Mouse (Mus musculus) heart, postnatal 25 days (tissue): ENCODE measurements around the gene Uckl1. TPM values are rescaled to one million over a fixed set of nuclear protein-coding genes. Genes with fewer than 3 reads are reported as not detected.

Experiments
- DNase-seq: peaks from one replicate; pipeline ENCODE4 v3.0.0; 2022; ENCODE audit warnings: low spot score
- intact Hi-C: fragments of 180-260 bp; cut with DNase I; formaldehyde crosslinking; loops from one replicate; pipeline ENCODE4 v1.15.1; 2025
- total RNA-seq, 2 experiments: library from RNA; stranded (reverse); gene quantifications; 2 replicates each; pipeline ENCODE4 v1.2.3; 2021

Uckl1 gene
- total RNA-seq, 2 experiments from 2014 or later: 39.0 to 46.7 TPM

DNA sequence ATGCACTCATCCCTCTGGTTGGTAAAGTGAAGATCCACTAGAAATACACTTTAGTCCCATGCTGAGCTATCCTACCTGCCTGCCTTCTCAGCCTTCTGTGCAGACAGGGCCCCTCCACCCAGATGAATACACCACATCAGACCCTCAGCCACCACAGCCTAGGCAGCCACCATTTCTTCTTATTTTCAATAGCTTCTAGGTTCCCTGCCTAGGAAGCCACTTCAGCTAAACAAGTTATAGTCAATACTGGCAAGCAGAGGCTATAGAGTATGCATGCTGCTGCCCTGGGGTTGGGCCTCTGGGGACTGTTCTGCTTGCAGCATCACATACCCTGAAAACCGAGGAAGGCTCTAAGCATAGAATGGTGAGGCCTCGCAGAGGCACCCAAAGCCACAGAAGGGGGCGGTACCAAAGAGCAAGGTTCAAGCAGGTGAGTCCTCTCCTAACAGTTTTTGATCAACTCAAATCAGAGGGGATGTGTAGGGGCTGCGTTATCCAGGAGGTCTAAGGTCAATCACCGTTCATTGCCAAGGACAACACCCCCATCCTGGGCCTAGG lies 6.9 kb upstream of the Uckl1 start, which contains the start of gene Prpf6:
TSS of gene Prpf6 (plus strand) at position 341 of the 558 bp plus-strand sequence.
- DNase-seq: no peak

GRCm38 (mm10) chr2:181590471-181590870 lies 5.8 kb upstream of the Uckl1 start:
- intact Hi-C loops: no loop called here
- DNase-seq: no peak

More for the DNA sequence above, 6.9 kb upstream of the Uckl1 start, which contains the start of gene Prpf6:
- intact Hi-C loops: no loop called here

DNA sequence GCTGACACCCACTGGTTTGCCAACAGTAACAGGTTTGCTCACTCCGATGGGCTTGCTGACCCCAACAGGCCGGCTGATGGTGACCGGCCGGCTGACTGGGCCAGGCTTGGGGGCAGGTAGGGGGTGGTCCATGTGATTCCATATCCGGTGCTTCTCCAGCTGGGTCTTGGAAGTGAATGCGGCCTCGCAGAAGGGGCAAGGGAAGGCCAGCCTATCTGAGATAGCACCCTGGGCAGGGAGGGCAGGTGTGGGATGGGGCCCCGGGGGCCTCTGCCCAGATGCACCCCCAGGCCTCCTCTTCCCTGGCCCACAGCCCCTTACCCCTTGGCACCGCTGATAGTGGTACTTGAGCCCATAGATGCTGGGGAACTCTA lies 5.0 kb upstream of the Uckl1 start:
- DNase-seq: no peak
- intact Hi-C loops: no loop called here

GRCm38 (mm10) chr2:181589011-181589731 lies 4.5 kb upstream of the Uckl1 start:
- intact Hi-C loops: no loop called here

DNA sequence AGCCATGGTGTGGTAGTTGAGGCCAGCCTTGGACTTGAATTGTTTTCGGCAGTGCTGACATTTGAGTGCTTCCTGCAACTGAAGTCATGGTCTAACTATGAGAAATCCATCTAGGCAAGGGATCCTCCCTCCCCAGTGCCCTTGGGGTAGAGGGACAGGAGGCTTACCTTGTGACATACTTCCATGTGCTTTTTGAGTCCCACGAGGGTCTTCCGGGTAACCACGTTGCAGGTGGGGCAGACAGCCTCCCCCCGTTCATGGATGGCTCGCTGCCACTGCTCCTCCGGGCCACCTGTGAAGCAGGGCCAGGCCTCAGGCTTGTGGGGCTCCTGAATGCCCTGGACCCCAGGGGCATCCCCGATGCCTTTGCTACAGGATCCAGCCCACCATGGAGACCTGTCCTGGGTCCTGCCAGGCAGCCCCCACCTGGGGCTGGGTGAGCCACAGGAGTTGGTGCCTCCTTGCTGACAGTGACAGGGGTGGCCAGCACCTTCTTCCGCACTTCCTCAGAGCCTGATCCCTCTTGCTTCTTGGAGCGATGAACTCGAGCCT lies 3.6 kb upstream of the Uckl1 start:
- intact Hi-C loops: no loop called here
- DNase-seq: no peak

More at GRCm38 (mm10) chr2:181589011-181589731, 4.5 kb upstream of the Uckl1 start:
- DNase-seq: no peak

DNA sequence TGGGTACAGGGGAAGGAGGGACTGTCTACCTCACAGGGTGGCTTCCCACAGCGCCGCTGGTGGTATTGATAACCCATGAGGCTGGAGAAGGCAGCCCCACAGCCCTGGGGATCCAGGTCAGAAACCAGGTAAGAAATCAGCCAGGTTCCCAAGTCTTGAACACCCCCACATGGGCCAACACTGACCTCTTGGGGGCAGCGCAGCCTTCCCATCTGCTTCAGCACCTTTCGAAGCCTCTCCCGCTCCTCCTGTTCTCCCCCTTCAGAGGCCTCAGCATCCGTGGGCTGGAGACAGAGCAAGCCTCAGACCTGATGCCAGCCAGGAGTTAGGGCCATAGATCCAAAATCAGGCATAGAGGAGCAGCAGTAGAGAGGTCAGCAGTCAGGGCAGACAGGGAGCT lies 3.1 kb upstream of the Uckl1 start:
- intact Hi-C loops: no loop called here

DNA sequence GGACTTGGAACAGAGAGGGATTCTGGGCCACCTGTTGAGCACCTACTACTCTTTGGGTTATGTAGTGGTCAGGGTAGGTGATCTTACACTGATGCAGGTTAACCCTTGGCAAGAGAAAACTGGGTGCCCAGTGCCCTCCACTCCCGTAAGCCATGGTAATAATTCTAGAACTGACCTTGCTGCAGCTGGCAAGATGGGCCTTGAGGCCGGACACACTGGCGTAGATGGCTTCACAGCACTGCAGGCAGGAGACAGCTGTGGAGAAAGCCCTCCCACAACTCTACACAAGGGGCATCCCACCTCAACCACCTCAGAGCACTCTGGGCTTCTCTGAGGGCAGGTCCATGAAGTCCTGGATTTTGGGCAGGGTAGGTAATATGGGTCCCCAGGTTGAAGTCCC lies 1.4 kb upstream of the Uckl1 start:
- intact Hi-C loops: no loop called here
- no peak for DNase-seq

More for the DNA sequence above, 3.1 kb upstream of the Uckl1 start:
- DNase-seq: no peak

DNA sequence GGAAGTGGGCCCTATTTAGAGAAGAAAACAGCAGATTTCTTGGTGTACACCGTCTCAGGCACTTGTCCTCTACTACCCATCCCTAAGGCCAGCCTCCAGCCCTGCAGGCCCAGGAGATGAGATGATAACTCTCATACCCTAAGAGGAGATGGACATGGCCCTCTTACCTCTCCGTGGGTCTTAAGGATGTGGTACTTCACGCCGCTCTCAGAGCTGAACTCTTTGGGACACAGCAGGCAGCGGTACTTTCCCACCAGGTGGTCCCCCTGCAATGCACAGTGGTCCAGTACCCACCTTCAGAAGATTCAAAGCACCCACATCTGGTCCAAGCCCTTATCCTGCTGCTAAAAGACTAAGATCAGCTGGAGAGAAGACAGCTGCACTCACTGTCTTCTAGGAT lies 814 bp upstream of the Uckl1 start:
- no peak for DNase-seq
- intact Hi-C loops: no loop called here

- intact Hi-C loops: loop anchor here (5.0 kb wide), 1 partner anchor 171 kb away; no protein-coding TSS in a partner anchor
Observed at GRCm38 (mm10) chr2:181583460-181584257, 1.0 kb downstream of the Uckl1 start.

GRCm38 (mm10) chr2:181582939-181583338 lies 1.8 kb downstream of the Uckl1 start:
- intact Hi-C loops: loop anchor here (5.0 kb wide), 1 partner anchor 171 kb away; no protein-coding TSS in a partner anchor
- no peak for DNase-seq

More at GRCm38 (mm10) chr2:181583460-181584257, 1.0 kb downstream of the Uckl1 start:
- DNase-seq: no peak

- DNase-seq: no peak
- intact Hi-C loops: loop anchor here (5.0 kb wide), 1 partner anchor 170 kb away; no protein-coding TSS in a partner anchor
Observed at GRCm38 (mm10) chr2:181582358-181582757, 2.3 kb downstream of the Uckl1 start.

- intact Hi-C loops: loop anchor here (2.0 to 5.0 kb wide), 2 partner anchors 61 to 169 kb away; partner anchors contain the start of gene Dnajc5
- peak; percentile 71 for DNase-seq
Observed at GRCm38 (mm10) chr2:181581402-181582120, 3.1 kb downstream of the Uckl1 start.

GRCm38 (mm10) chr2:181581016-181581401 lies 3.7 kb downstream of the Uckl1 start:
- intact Hi-C loops: loop anchor here (2.0 to 5.0 kb wide), 2 partner anchors 60 to 169 kb away; partner anchors contain the start of gene Dnajc5
- DNase-seq: peak; percentile 75

GRCm38 (mm10) chr2:181580131-181580772 lies 4.4 kb downstream of the Uckl1 start:
- intact Hi-C loops: loop anchor here (2.0 to 5.0 kb wide), 2 partner anchors 59 to 168 kb away; partner anchors contain the start of gene Dnajc5
- no peak for DNase-seq

- DNase-seq: no peak
- intact Hi-C loops: loop anchor here (2.0 to 5.0 kb wide), 2 partner anchors 59 to 167 kb away; partner anchors contain the start of gene Dnajc5
Observed at GRCm38 (mm10) chr2:181579681-181580080, 5.0 kb downstream of the Uckl1 start.

GRCm38 (mm10) chr2:181578790-181579618 lies 5.7 kb downstream of the Uckl1 start:
- intact Hi-C loops: no loop called here
- DNase-seq: no peak

- intact Hi-C loops: no loop called here
- no peak for DNase-seq
Observed at GRCm38 (mm10) chr2:181577981-181578581, 6.6 kb downstream of the Uckl1 start.
